Mouse (Mus musculus): Measurements from ENCODE around the gene Sat2.

Gene Sat2

GRCm38 (mm10) chr11:69621571-69622268, at the start of gene Sat2:
Sat2 (plus strand) TSS chr11:69622024.
- DNase-seq (ENCODE audit: low spot score) = peak; percentile 59

- DNase-seq (ENCODE audit: low spot score) = no peak
Observed at GRCm38 (mm10) chr11:69575220-69575619, 46.6 kb upstream of the Sat2 start.

DNA sequence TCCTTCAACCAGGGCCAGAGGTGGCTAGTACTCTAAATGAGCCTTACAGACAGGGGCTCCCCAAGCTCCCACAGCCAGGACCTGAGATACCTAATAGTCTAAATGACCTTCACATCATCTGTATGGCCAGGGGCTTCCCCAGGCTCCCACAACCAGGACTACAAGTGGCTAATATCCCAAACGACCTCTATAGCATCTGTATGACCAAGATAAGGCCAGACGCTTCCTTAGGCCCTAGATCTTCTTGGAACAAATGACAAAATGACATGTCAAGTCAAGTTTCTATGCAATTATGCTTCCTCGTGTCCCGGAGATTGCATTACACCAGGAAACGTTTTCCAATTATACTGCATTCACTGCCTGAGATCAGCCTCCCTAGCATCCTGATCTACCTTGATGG, 45.5 kb upstream of the Sat2 start:
- no peak for DNase-seq (ENCODE audit: low spot score)

DNA sequence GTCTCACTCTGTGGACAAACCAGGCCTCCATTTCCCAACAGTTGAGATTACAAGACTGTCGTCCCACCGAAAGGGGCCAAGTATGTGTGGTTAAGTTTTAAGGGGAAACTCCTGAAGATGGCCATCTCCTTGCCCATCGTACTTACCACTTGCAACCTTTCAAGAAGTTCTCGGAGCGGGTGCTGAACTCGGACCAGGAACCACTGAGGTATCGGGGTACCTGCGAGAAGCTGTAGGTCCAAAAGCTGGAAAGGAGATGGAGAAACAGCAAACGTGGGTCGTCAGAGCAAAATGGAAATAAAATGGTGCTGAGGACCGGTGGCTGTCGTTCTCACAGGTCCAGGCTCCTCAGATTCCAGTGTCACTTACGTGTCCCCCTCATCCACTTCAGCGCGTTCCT, 43.5 kb upstream of the Sat2 start:
- DNase-seq (ENCODE audit: low spot score) = no peak

DNA sequence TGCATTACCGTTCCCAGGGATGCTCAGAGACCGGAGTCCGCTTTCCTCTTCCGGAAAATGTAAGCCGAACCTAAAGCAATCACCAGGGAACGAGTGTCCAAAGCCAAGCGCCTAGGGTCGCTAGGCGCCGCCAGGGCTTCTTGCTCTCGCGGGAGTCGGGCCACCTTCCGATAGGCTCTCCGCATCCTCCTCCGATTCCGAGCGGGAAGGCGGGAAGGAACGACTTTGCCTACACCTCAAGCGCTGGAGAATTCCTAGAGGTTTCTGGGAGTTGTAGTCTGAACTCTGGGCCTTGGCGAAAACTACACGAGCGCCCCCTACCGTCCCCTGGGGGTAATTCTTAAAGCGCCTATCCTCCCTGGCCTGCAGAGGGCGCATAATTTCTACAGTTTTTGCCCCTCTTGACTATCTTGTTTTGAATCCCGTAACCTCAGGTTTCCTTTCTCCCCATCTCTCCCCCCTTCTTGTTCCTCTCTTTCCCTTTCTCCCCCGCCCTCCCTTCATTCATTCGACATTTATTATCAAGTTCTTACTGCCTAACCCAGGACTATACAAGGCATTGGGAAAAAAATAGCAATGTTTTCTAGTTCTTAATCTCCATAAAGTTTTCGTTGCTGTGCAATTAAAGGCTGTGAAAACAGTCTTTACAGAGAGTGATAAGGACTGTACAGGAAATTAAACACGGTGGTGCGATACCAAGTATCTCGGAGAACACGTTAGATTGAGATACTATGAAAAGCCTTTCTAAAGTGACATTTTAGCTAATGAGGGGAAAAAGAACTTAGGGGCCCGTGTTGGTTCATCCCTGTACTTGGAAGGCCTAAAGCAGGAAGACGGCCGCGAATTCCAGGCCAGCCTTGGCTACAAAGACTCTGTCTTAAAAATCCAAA, 42.5 kb upstream of the Sat2 start:
- DNase-seq (ENCODE audit: low spot score) = peak; percentile 97

DNA sequence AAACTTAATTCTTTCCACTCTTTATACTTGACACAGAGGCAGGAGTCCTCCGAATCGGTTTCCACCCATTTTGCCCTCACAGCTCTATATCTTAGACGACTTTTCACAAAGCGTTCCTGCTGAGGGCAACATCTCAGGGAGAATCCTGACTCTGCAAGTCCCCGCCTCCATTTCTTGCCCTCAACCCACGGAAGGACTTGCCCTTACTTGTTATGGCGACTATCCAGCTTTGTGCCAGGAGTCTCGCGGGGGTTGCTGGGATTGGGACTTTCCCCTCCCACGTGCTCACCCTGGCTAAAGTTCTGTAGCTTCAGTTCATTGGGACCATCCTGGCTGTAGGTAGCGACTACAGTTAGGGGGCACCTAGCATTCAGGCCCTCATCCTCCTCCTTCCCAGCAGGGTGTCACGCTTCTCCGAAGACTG, 41.7 kb upstream of the Sat2 start, which contains the start of the genes Wrap53 and Trp53:
TSS of gene Wrap53 (minus strand) at position 165 of the 424 bp plus-strand sequence.
TSS of gene Trp53 (plus strand) at position 269 of the 424 bp plus-strand sequence.
- DNase-seq (ENCODE audit: low spot score) = peak; percentile 93

DNA sequence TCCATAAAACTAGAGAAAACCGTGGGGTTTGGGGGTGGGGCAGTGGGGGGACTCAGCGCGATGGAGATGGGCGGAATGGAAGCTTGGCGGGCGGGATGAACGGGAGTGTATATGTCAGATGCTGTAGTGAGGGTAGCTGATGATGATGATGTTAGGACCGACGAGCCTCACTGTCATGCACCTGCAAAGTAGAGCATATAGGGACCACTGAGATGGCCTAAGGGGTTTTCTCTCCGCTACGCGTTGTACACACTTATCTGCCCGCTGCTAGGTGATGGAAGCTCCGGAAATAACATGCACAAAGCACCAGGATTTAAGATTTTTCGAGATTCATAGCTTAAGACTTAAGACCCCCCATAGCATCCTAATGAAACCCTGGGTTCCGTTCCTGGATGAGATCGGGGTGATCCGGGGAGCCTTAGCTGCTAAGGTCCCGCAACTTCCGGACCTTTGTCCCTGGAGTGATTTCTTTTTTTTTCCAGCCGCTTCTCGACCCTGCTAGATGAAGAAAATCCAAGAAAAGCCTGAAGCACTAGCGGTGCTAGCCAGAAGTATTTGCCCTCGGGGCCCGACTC, 41.2 kb upstream of the Sat2 start:
- DNase-seq (ENCODE audit: low spot score) = no peak

DNA sequence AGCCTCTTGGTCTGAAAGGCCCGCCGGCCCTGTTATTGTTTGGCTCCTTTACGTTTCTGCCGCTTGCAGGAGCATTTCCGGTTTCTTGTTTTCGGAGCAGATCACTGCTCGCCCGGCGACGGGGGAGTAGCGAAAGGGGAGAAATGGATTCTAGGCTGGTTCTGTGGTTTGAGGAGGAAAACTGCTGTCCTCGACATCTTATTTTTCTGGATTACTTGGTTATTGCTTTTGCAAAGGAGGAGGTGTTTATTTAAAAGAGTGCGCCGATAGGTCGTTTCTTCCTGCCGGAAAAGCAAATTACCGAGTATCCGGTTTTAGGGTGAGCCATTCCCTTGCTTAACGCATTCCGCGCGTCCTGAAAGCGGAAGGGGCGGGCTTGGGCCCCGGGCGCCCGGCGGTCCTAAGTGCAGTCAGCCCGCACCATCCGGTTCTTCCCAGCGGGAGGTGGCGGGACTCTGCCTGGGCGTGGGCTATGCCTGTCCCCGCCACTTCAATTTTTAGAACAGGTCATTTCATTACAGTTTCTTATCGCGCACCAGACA, 40.6 kb upstream of the Sat2 start:
- DNase-seq (ENCODE audit: low spot score) = peak; percentile 90

DNA sequence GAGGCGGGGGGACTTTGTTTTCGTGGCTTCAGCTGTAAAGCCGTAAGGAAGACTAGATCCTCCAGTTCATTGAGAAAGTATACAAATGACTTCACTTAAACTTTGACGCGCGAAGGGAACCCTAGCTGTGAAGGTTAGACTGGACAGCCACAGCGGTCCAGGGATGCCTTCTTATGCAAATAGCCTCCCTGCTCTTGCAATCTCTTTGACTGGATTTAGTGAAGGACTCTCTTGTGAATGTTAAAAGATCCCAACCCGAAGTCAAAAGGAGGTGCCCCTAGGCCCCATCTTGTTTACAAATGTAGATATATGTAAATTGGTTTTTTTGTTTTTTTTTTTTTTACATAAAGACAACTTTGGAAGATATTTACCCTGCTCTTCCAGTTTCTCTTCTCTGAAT, 40.0 kb upstream of the Sat2 start:
- no peak for DNase-seq (ENCODE audit: low spot score)

GRCm38 (mm10) chr11:69582230-69582805, 39.5 kb upstream of the Sat2 start:
- DNase-seq (ENCODE audit: low spot score) = no peak

GRCm38 (mm10) chr11:69584008-69584407, 37.8 kb upstream of the Sat2 start:
- DNase-seq (ENCODE audit: low spot score) = no peak

DNA sequence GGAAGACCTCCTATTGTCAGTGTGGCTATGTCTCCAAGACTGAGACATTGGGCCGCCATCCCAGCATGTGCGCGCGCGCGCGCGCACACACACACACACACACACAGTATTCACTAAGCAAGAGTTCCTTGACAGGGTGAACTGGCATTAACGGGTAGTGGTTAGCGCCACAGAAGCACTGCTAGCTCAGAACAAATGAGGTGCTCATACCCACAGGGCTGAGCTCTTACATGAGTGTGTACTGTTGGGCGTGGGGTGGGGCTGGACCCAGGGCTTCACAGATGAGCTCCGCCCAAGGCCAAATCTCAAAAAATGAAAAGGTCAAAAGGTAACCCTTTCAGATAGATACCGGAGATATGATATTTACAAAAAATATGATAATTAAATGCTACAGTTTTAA, 36.9 kb upstream of the Sat2 start:
- no peak for DNase-seq (ENCODE audit: low spot score)

GRCm38 (mm10) chr11:69585718-69586325, 36.0 kb upstream of the Sat2 start:
- no peak for DNase-seq (ENCODE audit: low spot score)

DNA sequence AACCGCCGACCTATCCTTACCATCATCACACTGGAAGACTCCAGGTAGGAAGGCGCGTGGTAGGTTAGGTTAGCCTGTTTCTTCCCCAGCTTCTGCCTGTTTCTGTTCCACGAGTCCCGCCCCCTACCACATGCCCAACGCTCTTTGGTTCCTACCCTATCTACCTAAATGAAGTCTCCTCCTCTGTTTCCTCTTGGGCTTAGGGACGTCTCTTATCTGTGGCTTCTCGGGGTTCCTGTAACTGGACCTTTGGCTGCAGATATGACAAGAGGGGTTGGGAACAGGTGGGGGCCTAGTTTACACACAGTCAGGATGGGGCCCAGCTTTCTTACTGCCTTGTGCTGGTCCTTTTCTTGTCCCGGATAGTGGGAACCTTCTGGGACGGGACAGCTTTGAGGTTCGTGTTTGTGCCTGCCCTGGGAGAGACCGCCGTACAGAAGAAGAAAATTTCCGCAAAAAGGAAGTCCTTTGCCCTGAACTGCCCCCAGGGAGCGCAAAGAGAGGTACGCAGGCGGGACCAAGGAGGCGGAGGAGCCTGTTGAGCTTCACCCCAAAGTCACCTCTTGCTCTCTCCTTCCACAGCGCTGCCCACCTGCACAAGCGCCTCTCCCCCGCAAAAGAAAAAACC, 32.5 kb upstream of the Sat2 start:
- no peak for DNase-seq (ENCODE audit: low spot score)

GRCm38 (mm10) chr11:69590622-69591021, 31.2 kb upstream of the Sat2 start:
- DNase-seq (ENCODE audit: low spot score) = no peak

DNA sequence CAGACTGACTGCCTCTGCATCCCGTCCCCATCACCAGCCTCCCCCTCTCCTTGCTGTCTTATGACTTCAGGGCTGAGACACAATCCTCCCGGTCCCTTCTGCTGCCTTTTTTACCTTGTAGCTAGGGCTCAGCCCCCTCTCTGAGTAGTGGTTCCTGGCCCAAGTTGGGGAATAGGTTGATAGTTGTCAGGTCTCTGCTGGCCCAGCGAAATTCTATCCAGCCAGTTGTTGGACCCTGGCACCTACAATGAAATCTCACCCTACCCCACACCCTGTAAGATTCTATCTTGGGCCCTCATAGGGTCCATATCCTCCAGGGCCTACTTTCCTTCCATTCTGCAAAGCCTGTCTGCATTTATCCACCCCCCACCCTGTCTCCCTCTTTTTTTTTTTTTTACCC, 30.4 kb upstream of the Sat2 start:
- no peak for DNase-seq (ENCODE audit: low spot score)

- DNase-seq (ENCODE audit: low spot score) = no peak
Observed at GRCm38 (mm10) chr11:69591899-69592637, 29.8 kb upstream of the Sat2 start.

DNA sequence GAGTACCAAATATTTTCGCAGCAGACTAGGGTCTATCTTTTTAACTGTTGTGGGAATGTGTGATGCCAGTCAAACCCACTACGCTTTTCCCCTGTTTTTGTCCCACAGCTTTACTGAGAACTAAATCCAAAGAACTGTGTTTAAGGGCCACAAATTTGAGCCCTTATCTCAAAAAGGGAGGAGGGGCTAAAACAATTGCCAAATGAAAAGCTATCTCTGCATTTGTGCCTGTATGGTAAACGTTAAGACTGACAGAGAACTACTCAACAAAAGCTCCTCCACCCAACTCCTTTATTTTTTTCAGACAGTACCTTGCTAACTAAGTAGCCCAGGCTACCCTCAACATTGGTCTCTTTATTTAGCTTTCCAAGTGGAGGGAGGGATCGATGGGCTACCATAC, 29.0 kb upstream of the Sat2 start:
- no peak for DNase-seq (ENCODE audit: low spot score)

GRCm38 (mm10) chr11:69594853-69595252, 27.0 kb upstream of the Sat2 start:
- no peak for DNase-seq (ENCODE audit: low spot score)

- DNase-seq (ENCODE audit: low spot score) = no peak
Observed at GRCm38 (mm10) chr11:69599436-69599835, 22.4 kb upstream of the Sat2 start.

DNA sequence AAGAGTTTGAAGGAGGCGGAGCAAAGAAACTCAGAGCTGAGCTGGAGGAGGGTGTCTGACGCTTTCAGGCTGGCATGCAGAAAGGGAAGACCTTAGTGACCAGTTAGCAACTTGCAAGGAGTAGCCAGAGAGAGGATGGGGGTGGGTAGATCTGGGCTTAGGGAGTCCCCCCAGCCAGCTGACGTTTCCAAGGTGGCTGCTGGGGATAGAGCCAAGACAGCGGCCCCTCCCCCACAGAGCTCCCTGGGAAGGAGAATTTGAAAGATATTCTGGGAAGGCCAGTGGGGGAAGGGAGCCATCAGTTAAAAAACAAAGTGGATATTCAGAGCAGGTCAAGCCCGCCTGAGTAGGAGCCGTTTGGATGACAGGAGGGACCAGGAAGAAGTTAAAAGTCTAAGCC, 21.7 kb upstream of the Sat2 start:
- DNase-seq (ENCODE audit: low spot score) = peak; percentile 79

Data from testis, postnatal 14 days (tissue).